Comparison of ENCODE assay signal across 9 mouse cellular contexts in the genomic region with DNA sequence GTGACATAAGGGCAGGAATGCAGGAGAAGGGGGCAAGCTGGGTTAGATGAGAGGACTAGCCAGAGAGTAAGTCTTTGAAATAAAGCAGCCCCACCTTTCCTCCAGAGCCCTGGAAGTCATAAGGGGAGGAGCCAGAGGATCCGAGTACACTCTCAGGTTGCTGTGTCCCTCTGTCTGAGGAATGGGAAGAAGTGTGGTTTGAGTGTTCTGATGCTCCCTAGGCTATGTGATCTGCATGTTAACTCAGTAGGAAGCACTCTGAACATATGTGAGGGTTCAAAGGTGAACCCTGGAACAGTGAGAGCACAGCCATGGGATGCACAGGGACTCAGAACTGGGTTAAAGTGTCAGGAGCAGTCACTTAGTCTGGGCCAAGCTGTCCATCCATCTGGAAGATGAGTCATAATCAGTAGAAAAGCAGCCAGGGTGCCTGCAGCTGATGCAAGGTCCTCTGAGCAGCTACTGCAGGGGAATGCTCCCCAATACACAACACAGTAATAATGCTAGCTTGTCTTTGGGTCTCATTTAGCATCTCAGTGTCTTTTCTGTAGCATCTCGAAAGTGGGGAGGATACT. TPM values are rescaled to one million over a fixed set of nuclear protein-coding genes. Genes with fewer than 3 reads are reported as not detected.
DNase-seq lines count a peak whose midpoint lies in the region; ATAC-seq and TF ChIP-seq lines count a peak whose summit lies in the region.
"Had no signal": no experiment of that assay in that cellular context is flagged by ENCODE, and none has a peak within 500 bp of the region (broad histone marks: within the 10 kb centered on the region; RNA-seq: fewer than 3 reads in every experiment).

No protein-coding gene starts in this region.

- H3K9me3 ChIP-seq in heart, embryonic 12.5 days (replicated peaks), result no peaks in the 10 kb centered on the region
- no peaks in the 10 kb centered on the region for H3K9me3 ChIP-seq in MEL (replicated peaks; ENCODE audit: insufficient read depth, low read length)
- H3K9me3 ChIP-seq in lung, embryonic 16.5 days (ENCODE audit: control insufficient read depth, low read length), result no peaks in the 10 kb centered on the region
- H3K9me3 ChIP-seq in forebrain, embryonic 16.5 days (ENCODE audit: control insufficient read depth, low read length), result no peaks in the 10 kb centered on the region
- H3K9me3 ChIP-seq: hindbrain, embryonic 13.5 days had no signal

- ATAC-seq in heart, embryonic 12.5 days (ENCODE audit: insufficient number of reproducible peaks, low FRiP score), result no peak
- ATAC-seq in lung, embryonic 16.5 days (ENCODE audit: low read depth), result peak; percentile 21; the same call in 1 of the 2 replicates
- ATAC-seq in forebrain, embryonic 16.5 days, result no peak

- no peak for TF ChIP-seq RAD21 in MEL (IDR thresholded peaks at IDR 0.05; ENCODE audit: low read depth, low read length)

- WGBS in heart, embryonic 12.5 days, result 56% methylated on average over 2 of the region's 2 CpGs
- WGBS in lung, embryonic 16.5 days, result 59% methylated on average over 2 of the region's 2 CpGs
- whole genome bisulfite sequencing in forebrain, embryonic 16.5 days, result 78% methylated on average over 2 of the region's 2 CpGs

- peaks cover 11% of the 10 kb centered on the region for H3K36me3 ChIP-seq in heart, embryonic 12.5 days
- peaks cover 0 to 16% of the 10 kb centered on the region in 2 experiments; a peak in 2 of 4 replicates for H3K36me3 ChIP-seq in MEL (ENCODE audit: control insufficient read depth in 1 of 2, insufficient read depth in 2 of 2, low read length in 2 of 2)
- H3K36me3 ChIP-seq in lung, embryonic 16.5 days (ENCODE audit: control insufficient read depth, insufficient read depth, low read length), result peaks cover 8% of the 10 kb centered on the region
- H3K36me3 ChIP-seq in forebrain, embryonic 16.5 days (ENCODE audit: control insufficient read depth, insufficient read depth), result no peaks in the 10 kb centered on the region
- H3K36me3 ChIP-seq: hindbrain, embryonic 13.5 days had no signal

- H3K79me2 ChIP-seq in MEL (ENCODE audit: control insufficient read depth, insufficient read depth, low read length, poor library complexity), result no peaks in the 10 kb centered on the region

- no peaks in the 10 kb centered on the region for H3K27me3 ChIP-seq in heart, embryonic 12.5 days (replicated peaks)
- no peaks in the 10 kb centered on the region for H3K27me3 ChIP-seq in MEL (ENCODE audit: control insufficient read depth in 1 of 2, insufficient read depth in 2 of 2, low read length in 2 of 2)
- no peaks in the 10 kb centered on the region for H3K27me3 ChIP-seq in lung, embryonic 16.5 days (ENCODE audit: control insufficient read depth, insufficient read depth, low read depth, low read length)
- no peaks in the 10 kb centered on the region for H3K27me3 ChIP-seq in forebrain, embryonic 16.5 days (replicated peaks; ENCODE audit: control insufficient read depth, insufficient read depth, low read length)
- H3K27me3 ChIP-seq: hindbrain, embryonic 13.5 days had no signal

- H3K4me2 ChIP-seq in heart, embryonic 12.5 days, result peak overlapping the region; percentile 75
- H3K4me2 ChIP-seq in lung, embryonic 16.5 days (ENCODE audit: low read depth, low read length), result peak overlapping the region; percentile 53
- H3K4me2 ChIP-seq in forebrain, embryonic 16.5 days (ENCODE audit: low read length), result no peak overlapping the region

- H3K27ac ChIP-seq in heart, embryonic 12.5 days (ENCODE audit: poor library complexity, severe bottlenecking), result no peak overlapping the region
- H3K27ac ChIP-seq in MEL (ENCODE audit: control insufficient read depth, low read depth, low read length), result no peak overlapping the region
- 0 out of 2 replicates have a peak overlapping the region, but pooled peaks have one; percentile 41 for H3K27ac ChIP-seq in lung, embryonic 16.5 days (ENCODE audit: low read length)
- H3K27ac ChIP-seq in forebrain, embryonic 16.5 days (ENCODE audit: low read length), result no peak overlapping the region
- H3K27ac ChIP-seq: hindbrain, embryonic 13.5 days had no signal

- no peak for DNase-seq in heart, adult 8-10 months (ENCODE audit: low spot score)
- DNase-seq in MEL (ENCODE audit: low read depth, low spot score), result no peak
- peak; percentile 60 for DNase-seq in brain, adult 2 months (ENCODE audit: low read depth, low spot score)
- no peak for DNase-seq in ovary, adult 18-20 months (ENCODE audit: low spot score)
- no peak for DNase-seq in layer of hippocampus, adult 11-12 months (ENCODE audit: low spot score)

- TF ChIP-seq EP300 in MEL (IDR thresholded peaks at IDR 0.05; ENCODE audit: low read depth in 1 of 2, low read length in 2 of 2), result no peak

- no peak for TF ChIP-seq CTCF in MEL (IDR thresholded peaks at IDR 0.05 in 2 of 3, conservative IDR thresholded peaks at IDR 0.05 in 1 of 3; ENCODE audit: control insufficient read depth in 1 of 3, insufficient read depth in 1 of 3, low read depth in 2 of 3, low read length in 3 of 3, poor library complexity in 1 of 3, severe bottlenecking in 1 of 3)

- 0 out of 2 replicates have a peak overlapping the region, but pooled peaks have one; percentile 41 for H3K9ac ChIP-seq in heart, embryonic 12.5 days
- H3K9ac ChIP-seq in MEL (ENCODE audit: control insufficient read depth, low read depth, low read length, poor library complexity, severe bottlenecking), result no peak overlapping the region
- H3K9ac ChIP-seq in lung, embryonic 16.5 days (ENCODE audit: low read length), result peak overlapping the region; percentile 26; the same call in 1 of the 2 replicates
- H3K9ac ChIP-seq in forebrain, embryonic 16.5 days (replicated peaks; ENCODE audit: low read depth, low read length), result no peak overlapping the region
- H3K9ac ChIP-seq: hindbrain, embryonic 13.5 days had no signal

- peaks cover 17% of the 10 kb centered on the region for H3K4me1 ChIP-seq in heart, embryonic 12.5 days (replicated peaks)
- H3K4me1 ChIP-seq in MEL (ENCODE audit: control insufficient read depth in 1 of 2, insufficient read depth in 2 of 2, low read length in 2 of 2), result peaks cover 0 to 12% of the 10 kb centered on the region in 2 experiments; a peak in 2 of 4 replicates
- H3K4me1 ChIP-seq in lung, embryonic 16.5 days (replicated peaks; ENCODE audit: control insufficient read depth, insufficient read depth, low read length), result peaks cover 7% of the 10 kb centered on the region
- peaks cover 5% of the 10 kb centered on the region; the same call in 1 of the 2 replicates for H3K4me1 ChIP-seq in forebrain, embryonic 16.5 days (replicated peaks; ENCODE audit: control insufficient read depth, insufficient read depth, low read length)

- TF ChIP-seq POLR2A in MEL (IDR thresholded peaks at IDR 0.05; ENCODE audit: control insufficient read depth in 1 of 2, insufficient read depth in 1 of 2, low read depth in 1 of 2, low read length in 2 of 2, poor library complexity in 1 of 2), result no peak

- no peak overlapping the region for H3K4me3 ChIP-seq in heart, embryonic 12.5 days
- H3K4me3 ChIP-seq in MEL (ENCODE audit: control insufficient read depth in 1 of 2, insufficient read depth in 1 of 2, low read depth in 2 of 2, low read length in 2 of 2), result no peak overlapping the region
- peak overlapping the region; percentile 43 for H3K4me3 ChIP-seq in lung, embryonic 16.5 days (ENCODE audit: low read length)
- no peak overlapping the region for H3K4me3 ChIP-seq in forebrain, embryonic 16.5 days (replicated peaks; ENCODE audit: low read length)
- H3K4me3 ChIP-seq: hindbrain, embryonic 13.5 days had no signal

TF ChIP-seq in MEL, 35 proteins besides CTCF, POLR2A, EP300 and RAD21 (continues in another document):
- TF ChIP-seq TBP (IDR thresholded peaks at IDR 0.05; ENCODE audit: low read depth, low read length) (no peak), TCF12 (IDR thresholded peaks at IDR 0.05; ENCODE audit: low read depth, low read length) (no peak), USF2 (IDR thresholded peaks at IDR 0.05; ENCODE audit: borderline replicate concordance in 1 of 2, insufficient read depth in 1 of 2, low read depth in 1 of 2, low read length in 2 of 2) (no peak), ZKSCAN1 (IDR thresholded peaks at IDR 0.05; ENCODE audit: low read depth, low read length) (no peak), GATA1 (IDR thresholded peaks at IDR 0.05; ENCODE audit: low read depth, low read length) (no peak), ELF1 (IDR thresholded peaks at IDR 0.05; ENCODE audit: low read depth, low read length) (no peak), MEF2A (IDR thresholded peaks at IDR 0.05; ENCODE audit: extremely low read depth, insufficient replicate concordance, low read depth, low read length, poor library complexity, severe bottlenecking) (no peak), MAFK (IDR thresholded peaks at IDR 0.05; ENCODE audit: borderline replicate concordance, low read depth, low read length) (0 out of 2 replicates have a peak, but pooled peaks have one; percentile 20)

RNA-seq across cellular contexts. Expression of gene Serpinb9, which starts 2.5 kb away (rescaled TPM):
- polyA plus RNA-seq in heart, embryonic 12.5 days (2016; fragmentation: Nextera tagmentation; extraction: Ambion mirVana), result 6.1 and 6.8 TPM in 2 replicates
- 10 to 100 TPM in 1 of 4 experiments, 1 to 10 TPM in 3; 7.9 to 10.7 (median 9.6) TPM for total RNA-seq in heart, adult 8-10 months (2022)
- 1.6 and 2.1 TPM in 2 replicates for total RNA-seq in MEL (2012; rRNA removed)
- 1 to 10 TPM in 1 of 2 experiments, not detected in 1; 2.9 TPM for polyA plus RNA-seq in MEL (2012; ENCODE audit: insufficient read depth in 1 of 2, insufficient read length in 2 of 2, low read depth in 1 of 2, low replicate concordance in 2 of 2, missing spikeins in 1 of 2)
- 39.7 and 42.2 TPM in 2 replicates for polyA plus RNA-seq in lung, embryonic 16.5 days (2015; fragmentation: Nextera tagmentation; extraction: Ambion mirVana)
- 1.3 and 2.0 TPM in 2 replicates for polyA plus RNA-seq in forebrain, embryonic 16.5 days (2015; fragmentation: Nextera tagmentation; extraction: Ambion mirVana)

RNA-seq across cellular contexts. Expression of gene Serpinb9b, which starts 21.6 kb away (rescaled TPM):
- 1.4 and 2.0 TPM in 2 replicates for polyA plus RNA-seq in heart, embryonic 12.5 days (2016; fragmentation: Nextera tagmentation; extraction: Ambion mirVana)
- under 1 TPM in 3 of 4 experiments, not detected in 1; 0.16 to 0.22 (median 0.17) TPM for total RNA-seq in heart, adult 8-10 months (2022)
- 1.5 and 2.3 TPM in 2 replicates for total RNA-seq in MEL (2012; rRNA removed)
- polyA plus RNA-seq in MEL (2012; ENCODE audit: insufficient read depth in 1 of 2, insufficient read length in 2 of 2, low read depth in 1 of 2, low replicate concordance in 2 of 2, missing spikeins in 1 of 2), result 1 to 10 TPM in 1 of 2 experiments, not detected in 1; 3.9 TPM
- 0.20 and 0.21 TPM in 2 replicates for polyA plus RNA-seq in lung, embryonic 16.5 days (2015; fragmentation: Nextera tagmentation; extraction: Ambion mirVana)
- 0.11 and 0.14 TPM in 2 replicates for polyA plus RNA-seq in forebrain, embryonic 16.5 days (2015; fragmentation: Nextera tagmentation; extraction: Ambion mirVana)

RNA-seq across cellular contexts. Expression of gene Serpinb6b, which starts 40.6 kb away (rescaled TPM):
- polyA plus RNA-seq in heart, embryonic 12.5 days (2016; fragmentation: Nextera tagmentation; extraction: Ambion mirVana), result 15.1 and 16.9 TPM in 2 replicates
- 10 to 100 TPM; 38.5 to 44.4 (median 41.6) TPM for total RNA-seq in heart, adult 8-10 months (2022)
- total RNA-seq in MEL (2012; rRNA removed), result 0.20 and 0.27 TPM in 2 replicates
- polyA plus RNA-seq in MEL (2012; ENCODE audit: insufficient read depth in 1 of 2, insufficient read length in 2 of 2, low read depth in 1 of 2, low replicate concordance in 2 of 2, missing spikeins in 1 of 2), result 1 to 10 TPM in 1 of 2 experiments, not detected in 1; 1.2 TPM
- polyA plus RNA-seq in lung, embryonic 16.5 days (2015; fragmentation: Nextera tagmentation; extraction: Ambion mirVana), result 42.3 and 48.9 TPM in 2 replicates
- 1.1 and 1.2 TPM in 2 replicates for polyA plus RNA-seq in forebrain, embryonic 16.5 days (2015; fragmentation: Nextera tagmentation; extraction: Ambion mirVana)

Comparison
In these comparisons a context has a peak if more than half of its experiments do, and no peak if none do; other contexts are left out.
1. H3K9ac ChIP-seq: peak in heart, embryonic 12.5 days (single experiment) and lung, embryonic 16.5 days (single experiment); none in MEL (single experiment) and forebrain, embryonic 16.5 days (single experiment).